Mouse (Mus musculus) embryonic fibroblast, embryonic 13.5 days (primary cell): ENCODE measurements at regions not wholly inside any gene's neighbourhood (a gene's known extent, or its start where the extent isn't known, plus 50 kb on each side); places are given as distances from the start of the nearest gene placed in this dataset.

ENCODE experiments used
- H3K27ac ChIP-seq: 2 replicates; pipeline ENCODE4 v1.5.1; 2012; ENCODE audit warnings: low read length, control low read depth, inconsistent platforms; ENCODE audit not compliant: insufficient read depth
- H3K4me1 ChIP-seq: 2 replicates; pipeline ENCODE4 v1.6.1; 2011; ENCODE audit warnings: low read length; ENCODE audit not compliant: control insufficient read depth, insufficient read depth
- H3K4me3 ChIP-seq: 2 replicates; pipeline ENCODE4 v1.5.1; 2011; ENCODE audit warnings: mild to moderate bottlenecking, control low read depth, low read length; ENCODE audit not compliant: insufficient read depth
- CTCF ChIP-seq: IDR thresholded peaks from 2 replicates; pipeline ENCODE4 v1.5.1; 2011; ENCODE audit warnings: mild to moderate bottlenecking, control low read depth, low read length, moderate library complexity, borderline replicate concordance; ENCODE audit not compliant: insufficient read depth
- POLR2A ChIP-seq: IDR thresholded peaks from 2 replicates; pipeline ENCODE4 v1.6.1; 2011; ENCODE audit warnings: low read depth, mild to moderate bottlenecking, control low read depth, low read length, moderate library complexity

- Histone ChIP-seq H3K27ac (no peak overlapping the region), H3K4me1 (no peaks in the 10 kb centered on the region), H3K4me3 (no peak overlapping the region)
- no peak for TF ChIP-seq CTCF
- no peak for TF ChIP-seq POLR2A
These were observed 103.1 kb upstream of the Car8 start for GRCm38 (mm10) chr4:8341928-8342327.

GRCm38 (mm10) chr4:8309241-8309987 lies 70.6 kb upstream of the Car8 start:
- no peak for TF ChIP-seq POLR2A
- no peak overlapping the region for H3K27ac ChIP-seq

GRCm38 (mm10) chr4:8292563-8292962 lies 53.7 kb upstream of the Car8 start:
- Histone ChIP-seq H3K4me3 (no peak overlapping the region), H3K27ac (no peak overlapping the region), H3K4me1 (no peaks in the 10 kb centered on the region)
- no peak for TF ChIP-seq CTCF
- no peak for TF ChIP-seq POLR2A

More at GRCm38 (mm10) chr4:8309241-8309987, 70.6 kb upstream of the Car8 start:
- Histone ChIP-seq H3K4me1 (no peaks in the 10 kb centered on the region), H3K4me3 (no peak overlapping the region)

GRCm38 (mm10) chr4:8291528-8292492 lies 53.0 kb upstream of the Car8 start:
- Histone ChIP-seq H3K4me3 (no peak overlapping the region), H3K27ac (no peak overlapping the region), H3K4me1 (no peaks in the 10 kb centered on the region)
- TF ChIP-seq CTCF, result no peak

GRCm38 (mm10) chr4:8289901-8290300 lies 51.1 kb upstream of the Car8 start:
- no peak for TF ChIP-seq CTCF
- no peak for TF ChIP-seq POLR2A
- H3K27ac ChIP-seq, result no peak overlapping the region
- H3K4me3 ChIP-seq, result no peak overlapping the region
- H3K4me1 ChIP-seq, result no peaks in the 10 kb centered on the region
